Mouse (Mus musculus): ENCODE results near the gene Il23a. TPM values are rescaled to one million over a fixed set of nuclear protein-coding genes. Genes with fewer than 3 reads are reported as not detected.
"Not testable (repeated sequence)": the region's sequence is repeated elsewhere in the genome, so short reads cannot be mapped to it uniquely, and the experiment has no call there.

Gene Il23a
- polyA plus RNA-seq, 1 experiment = not detected

DNA sequence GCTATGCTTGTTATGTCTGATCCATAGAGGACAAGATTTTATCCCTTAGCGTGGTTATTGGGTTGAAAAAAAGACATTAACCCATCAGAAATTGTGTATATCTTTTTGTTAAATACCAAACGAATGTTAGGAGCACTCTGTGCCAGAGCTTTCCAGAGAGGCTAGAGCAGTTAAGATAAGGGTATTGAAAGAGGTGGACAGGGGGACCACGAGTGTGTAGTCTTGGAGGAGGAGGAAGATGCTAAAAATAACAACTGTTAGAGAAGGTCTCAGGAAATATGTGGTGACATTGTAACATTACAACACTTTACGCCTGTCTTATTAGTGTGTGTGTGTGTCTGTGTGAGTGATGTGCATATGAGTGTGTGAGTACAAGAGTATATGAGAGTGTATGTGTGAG is 12.3 kb upstream of the Il23a start:
- H3K4me3 ChIP-seq (ENCODE audit: insufficient read depth, low read length) = no peak overlapping the region
- TF ChIP-seq CTCF (IDR thresholded peaks at IDR 0.05; ENCODE audit: low read depth, low read length) = no peak
- TF ChIP-seq POLR2A (IDR thresholded peaks at IDR 0.05; ENCODE audit: borderline replicate concordance, low read depth, low read length) = no peak
- H3K27ac ChIP-seq (ENCODE audit: insufficient read depth, low read depth, low read length) = no peak overlapping the region
- H3K4me1 ChIP-seq (ENCODE audit: control insufficient read depth, insufficient read depth, low read length) = no peaks in the 10 kb centered on the region

DNA sequence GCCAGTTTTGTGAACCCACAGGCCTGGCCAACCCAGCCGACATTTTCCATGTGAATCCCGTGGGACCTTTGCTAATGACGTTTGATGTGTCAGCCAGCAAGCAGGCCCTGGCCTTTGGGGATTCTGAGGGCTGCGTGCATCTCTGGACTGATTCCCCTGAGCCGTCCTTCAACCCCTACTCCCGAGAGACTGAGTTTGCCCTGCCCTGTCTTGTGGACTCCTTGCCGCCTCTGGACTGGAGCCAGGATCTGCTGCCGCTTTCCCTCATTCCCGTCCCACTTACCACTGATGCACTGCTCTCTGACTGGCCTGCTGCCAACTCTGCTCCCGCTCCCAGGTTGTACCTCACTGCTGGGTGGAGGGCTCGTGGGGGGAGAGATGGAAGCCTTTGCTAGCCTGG is 11.6 kb upstream of the Il23a start:
- Histone ChIP-seq H3K27ac (ENCODE audit: insufficient read depth, low read depth, low read length) (no peak overlapping the region), H3K4me3 (ENCODE audit: insufficient read depth, low read length) (no peak overlapping the region), H3K4me1 (ENCODE audit: control insufficient read depth, insufficient read depth, low read length) (no peaks in the 10 kb centered on the region)
- TF ChIP-seq CTCF (IDR thresholded peaks at IDR 0.05; ENCODE audit: low read depth, low read length) (no peak), POLR2A (IDR thresholded peaks at IDR 0.05; ENCODE audit: borderline replicate concordance, low read depth, low read length) (no peak)

DNA sequence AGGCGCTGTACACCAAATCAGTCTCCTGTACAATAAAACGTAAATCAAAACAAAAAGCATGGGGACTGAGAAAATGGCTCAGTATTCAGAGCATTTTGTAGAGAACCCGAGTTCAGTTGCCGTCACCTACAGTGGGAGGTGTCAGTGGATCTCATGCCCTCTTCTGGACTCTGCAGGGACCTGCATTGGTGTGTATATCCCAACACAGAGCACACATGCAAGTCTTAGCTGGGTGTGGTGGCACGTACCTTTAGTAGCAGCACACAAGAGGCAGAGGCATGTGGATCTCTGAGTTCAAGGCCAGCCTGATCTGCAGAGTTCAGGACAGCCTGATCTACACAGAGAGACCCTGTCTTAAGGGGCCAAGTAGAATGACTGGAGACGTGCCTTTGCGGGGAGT is 11.1 kb upstream of the Il23a start:
- no peak overlapping the region for H3K27ac ChIP-seq (ENCODE audit: insufficient read depth, low read depth, low read length)
- TF ChIP-seq CTCF (IDR thresholded peaks at IDR 0.05; ENCODE audit: low read depth, low read length) (no peak), POLR2A (IDR thresholded peaks at IDR 0.05; ENCODE audit: borderline replicate concordance, low read depth, low read length) (no peak)

DNA sequence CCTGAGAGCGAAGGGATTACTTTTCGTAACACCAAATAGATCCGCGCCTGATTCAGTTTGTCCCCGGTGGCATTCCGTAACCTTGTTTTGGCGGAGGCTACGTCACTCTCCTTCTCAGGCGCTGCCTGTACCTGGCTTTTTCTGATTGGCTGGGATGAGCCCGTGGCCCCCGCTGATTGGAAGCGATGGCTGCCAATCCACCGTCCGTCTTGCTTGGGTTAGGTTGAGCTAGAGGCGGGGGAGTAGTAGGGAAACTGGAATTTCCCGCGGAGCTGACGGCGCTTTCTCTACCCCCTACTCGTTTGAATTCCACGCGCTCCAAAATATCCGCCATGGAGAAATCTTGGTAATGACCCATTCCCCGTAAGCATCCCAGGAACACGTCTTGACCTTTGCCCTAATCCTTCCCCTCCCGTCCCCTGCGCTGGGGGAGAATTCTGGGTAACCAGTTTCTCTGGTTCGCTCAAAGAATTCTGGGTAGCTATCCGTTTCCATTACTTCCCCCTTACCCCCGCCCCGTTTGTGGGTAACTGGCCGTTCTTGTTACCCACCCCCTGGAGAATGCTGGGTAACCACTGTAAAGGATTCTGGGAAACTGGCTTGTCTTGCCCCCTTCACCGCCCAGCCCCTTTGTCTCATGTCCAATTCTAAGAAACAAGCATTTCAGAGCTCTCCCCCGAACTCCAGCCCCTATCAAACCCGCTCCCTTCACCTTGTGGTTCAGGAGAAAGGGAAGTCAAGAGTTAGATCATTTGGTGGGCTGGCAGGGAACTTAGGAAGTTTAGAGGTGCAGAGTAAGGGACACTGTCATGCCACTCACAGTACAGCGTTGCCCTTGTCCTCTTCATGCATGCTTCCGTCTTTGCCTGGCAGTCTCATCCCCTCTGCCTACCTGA is 4.8 kb upstream of the Il23a start, which contains the start of gene Pan2:
Gene Pan2 (plus strand): TSS at position 210 of the 896 bp plus-strand sequence.
- TF ChIP-seq POLR2A (IDR thresholded peaks at IDR 0.05; ENCODE audit: borderline replicate concordance, low read depth, low read length) (no peak), CTCF (IDR thresholded peaks at IDR 0.05; ENCODE audit: low read depth, low read length) (no peak)
- H3K27ac ChIP-seq (ENCODE audit: insufficient read depth, low read depth, low read length) = peak within 1 kb of the TSS; percentile 94
- H3K4me3 ChIP-seq (ENCODE audit: insufficient read depth, low read length) = peak within 1 kb of the TSS; percentile 75
- peaks cover 30% of the 10 kb centered on the region for H3K4me1 ChIP-seq (ENCODE audit: control insufficient read depth, insufficient read depth, low read length)

More for the DNA sequence above, 11.1 kb upstream of the Il23a start:
- no peak overlapping the region for H3K4me3 ChIP-seq (ENCODE audit: insufficient read depth, low read length)
- no peaks in the 10 kb centered on the region; the same call in 1 of the 2 replicates for H3K4me1 ChIP-seq (ENCODE audit: control insufficient read depth, insufficient read depth, low read length)

DNA sequence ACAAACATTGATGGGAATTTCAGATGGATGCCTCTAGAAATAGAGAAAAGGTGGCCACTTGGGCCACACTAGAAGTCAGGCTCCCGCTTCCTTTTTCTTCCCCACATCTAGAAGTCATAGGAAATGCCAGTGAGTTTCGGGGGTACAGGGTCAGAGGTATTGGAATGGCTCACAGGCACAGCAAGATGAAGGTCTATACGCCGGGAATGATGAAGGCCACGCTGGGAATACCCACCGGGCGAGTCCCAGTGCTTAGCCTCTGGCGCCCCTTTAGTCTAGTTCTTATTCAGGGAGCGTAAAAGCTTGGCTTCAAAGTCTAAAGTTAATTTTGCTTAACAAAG is 4.2 kb upstream of the Il23a start:
- Histone ChIP-seq H3K27ac (ENCODE audit: insufficient read depth, low read depth, low read length) (peak overlapping the region; percentile 89), H3K4me3 (ENCODE audit: insufficient read depth, low read length) (peak overlapping the region; percentile 75), H3K4me1 (ENCODE audit: control insufficient read depth, insufficient read depth, low read length) (peaks cover 33% of the 10 kb centered on the region)
- TF ChIP-seq POLR2A (IDR thresholded peaks at IDR 0.05; ENCODE audit: borderline replicate concordance, low read depth, low read length) = no peak
- no peak for TF ChIP-seq CTCF (IDR thresholded peaks at IDR 0.05; ENCODE audit: low read depth, low read length)

DNA sequence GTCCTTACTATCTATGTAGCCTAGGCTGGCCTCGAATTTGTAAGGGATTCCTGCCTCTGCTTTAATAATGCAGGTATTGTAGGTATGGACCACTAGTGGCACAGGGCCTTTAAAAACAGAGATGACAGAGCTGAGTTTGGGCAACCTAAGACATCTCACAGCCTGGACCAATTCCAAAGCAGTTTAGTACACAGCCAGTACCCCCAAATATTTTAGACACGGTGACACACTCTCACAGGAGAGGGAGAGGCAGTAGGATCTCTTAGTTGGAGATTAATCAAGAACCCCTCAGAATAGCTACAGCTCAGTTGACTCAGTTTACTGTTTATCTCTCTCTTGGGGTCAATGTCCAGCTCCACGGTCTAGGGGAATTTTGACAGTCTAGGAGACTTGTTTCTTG is 3.8 kb upstream of the Il23a start:
- Histone ChIP-seq H3K27ac (ENCODE audit: insufficient read depth, low read depth, low read length) (peak overlapping the region; percentile 89), H3K4me1 (ENCODE audit: control insufficient read depth, insufficient read depth, low read length) (peaks cover 37% of the 10 kb centered on the region), H3K4me3 (ENCODE audit: insufficient read depth, low read length) (peak overlapping the region; percentile 75)
- TF ChIP-seq CTCF (IDR thresholded peaks at IDR 0.05; ENCODE audit: low read depth, low read length) (no peak), POLR2A (IDR thresholded peaks at IDR 0.05; ENCODE audit: borderline replicate concordance, low read depth, low read length) (no peak)

DNA sequence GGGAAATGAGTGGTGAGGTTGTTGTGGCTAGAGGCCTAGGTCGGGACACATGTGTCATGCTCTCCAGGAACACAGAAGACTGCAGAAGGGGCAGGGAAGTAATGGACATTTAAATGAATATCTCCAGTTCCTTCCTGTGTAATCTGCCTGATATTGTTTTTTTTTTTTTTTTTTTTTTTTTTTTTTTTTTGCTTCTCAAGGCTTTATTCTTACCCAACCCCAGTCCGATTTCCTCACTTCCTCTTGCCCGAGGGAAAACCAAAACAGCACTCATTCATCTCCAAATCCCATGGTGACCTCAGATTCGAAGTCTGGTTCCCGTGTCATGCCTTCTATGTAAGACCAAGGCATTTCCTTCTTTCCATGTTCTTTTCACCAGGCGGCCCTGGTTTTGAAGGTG is 309 bp downstream of the Il23a start:
- peaks cover 33% of the 10 kb centered on the region for H3K4me1 ChIP-seq (ENCODE audit: control insufficient read depth, insufficient read depth, low read length)
- no peak for TF ChIP-seq POLR2A (IDR thresholded peaks at IDR 0.05; ENCODE audit: borderline replicate concordance, low read depth, low read length)
- TF ChIP-seq CTCF (IDR thresholded peaks at IDR 0.05; ENCODE audit: low read depth, low read length) = no peak
- H3K4me3 ChIP-seq (ENCODE audit: insufficient read depth, low read length) = peak overlapping the region; percentile 32
- peak overlapping the region; percentile 73 for H3K27ac ChIP-seq (ENCODE audit: insufficient read depth, low read depth, low read length)

DNA sequence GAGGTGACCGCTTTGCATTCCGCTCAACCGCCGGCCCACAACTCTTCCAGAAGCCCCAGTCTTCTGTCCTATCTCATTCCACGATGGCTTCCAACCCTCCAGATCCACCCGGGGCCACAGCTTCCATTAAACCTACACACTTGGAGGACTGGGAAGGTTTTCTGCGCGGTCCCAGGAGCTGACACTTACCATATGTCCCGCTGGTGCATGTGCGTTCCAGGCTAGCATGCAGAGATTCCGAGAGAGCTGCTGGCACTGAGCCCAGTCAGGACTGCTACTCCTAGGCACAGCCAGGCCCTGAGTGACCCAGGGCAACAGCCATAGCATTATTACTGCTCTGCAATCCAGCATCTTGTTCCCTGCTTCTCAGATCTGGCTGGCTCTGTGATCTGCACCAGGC is 930 bp downstream of the Il23a start:
- Histone ChIP-seq H3K27ac (ENCODE audit: insufficient read depth, low read depth, low read length) (peak overlapping the region; percentile 51), H3K4me1 (ENCODE audit: control insufficient read depth, insufficient read depth, low read length) (peaks cover 33% of the 10 kb centered on the region), H3K4me3 (ENCODE audit: insufficient read depth, low read length) (no peak overlapping the region)
- TF ChIP-seq POLR2A (IDR thresholded peaks at IDR 0.05; ENCODE audit: borderline replicate concordance, low read depth, low read length) (no peak), CTCF (IDR thresholded peaks at IDR 0.05; ENCODE audit: low read depth, low read length) (no peak)

DNA sequence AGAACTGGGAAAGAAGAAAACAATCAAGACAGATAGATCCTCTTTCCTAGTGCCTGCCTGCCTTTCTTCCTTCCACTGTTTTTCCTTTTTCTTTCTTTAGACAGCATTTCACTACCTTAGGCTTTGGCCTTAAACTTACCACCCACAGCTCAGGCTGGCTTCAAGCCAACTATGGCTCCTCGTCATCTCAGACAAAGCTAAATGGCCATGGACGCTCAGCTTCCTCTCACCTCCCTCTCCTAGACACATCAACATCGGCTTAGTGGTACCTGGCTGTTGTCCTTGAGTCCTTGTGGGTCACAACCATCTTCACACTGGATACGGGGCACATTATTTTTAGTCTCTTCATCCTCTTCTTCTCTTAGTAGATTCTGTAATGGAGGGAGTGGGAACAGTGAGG is 1.3 kb downstream of the Il23a start:
- TF ChIP-seq POLR2A (IDR thresholded peaks at IDR 0.05; ENCODE audit: borderline replicate concordance, low read depth, low read length) = no peak
- TF ChIP-seq CTCF (IDR thresholded peaks at IDR 0.05; ENCODE audit: low read depth, low read length) = no peak
- peaks cover 30% of the 10 kb centered on the region for H3K4me1 ChIP-seq (ENCODE audit: control insufficient read depth, insufficient read depth, low read length)
- H3K27ac ChIP-seq (ENCODE audit: insufficient read depth, low read depth, low read length) = no peak overlapping the region
- no peak overlapping the region for H3K4me3 ChIP-seq (ENCODE audit: insufficient read depth, low read length)

DNA sequence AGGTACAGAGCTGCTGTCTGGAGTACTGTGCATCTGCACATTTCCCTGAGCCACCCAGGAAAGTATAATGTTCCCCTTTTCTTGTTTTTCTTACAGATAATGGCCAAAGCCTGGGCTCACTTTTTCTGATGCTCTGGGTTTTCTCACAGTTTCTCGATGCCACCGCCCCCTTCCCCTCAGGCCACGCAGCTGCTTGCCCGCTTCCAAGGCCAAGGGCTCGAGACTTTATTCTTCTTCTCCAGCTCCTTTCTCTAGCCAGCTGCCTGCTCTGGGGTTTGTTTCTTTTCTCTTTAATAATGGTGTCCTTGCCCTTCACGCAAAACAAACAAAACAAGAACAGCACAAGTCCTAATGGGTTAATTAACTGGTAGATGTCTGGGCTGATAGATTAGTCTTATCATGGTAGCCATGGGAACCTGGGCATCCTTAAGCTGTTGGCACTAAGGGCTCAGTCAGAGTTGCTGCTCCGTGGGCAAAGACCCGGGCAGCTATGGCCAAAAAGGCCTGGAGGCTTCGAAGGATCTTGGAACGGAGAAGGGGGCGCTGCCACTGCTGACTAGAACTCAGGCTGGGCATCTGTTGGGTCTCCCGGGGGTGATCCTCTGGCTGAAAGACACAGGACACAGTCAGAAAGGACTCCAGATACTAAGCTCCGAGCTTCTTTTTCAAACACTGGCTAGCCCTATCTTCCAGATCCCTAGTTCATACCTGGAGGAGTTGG is 2.0 kb downstream of the Il23a start:
- Histone ChIP-seq H3K4me3 (ENCODE audit: insufficient read depth, low read length) (no peak overlapping the region), H3K27ac (ENCODE audit: insufficient read depth, low read depth, low read length) (no peak overlapping the region), H3K4me1 (ENCODE audit: control insufficient read depth, insufficient read depth, low read length) (peaks cover 27% of the 10 kb centered on the region)
- no peak for TF ChIP-seq POLR2A (IDR thresholded peaks at IDR 0.05; ENCODE audit: borderline replicate concordance, low read depth, low read length)
- no peak for TF ChIP-seq CTCF (IDR thresholded peaks at IDR 0.05; ENCODE audit: low read depth, low read length)

DNA sequence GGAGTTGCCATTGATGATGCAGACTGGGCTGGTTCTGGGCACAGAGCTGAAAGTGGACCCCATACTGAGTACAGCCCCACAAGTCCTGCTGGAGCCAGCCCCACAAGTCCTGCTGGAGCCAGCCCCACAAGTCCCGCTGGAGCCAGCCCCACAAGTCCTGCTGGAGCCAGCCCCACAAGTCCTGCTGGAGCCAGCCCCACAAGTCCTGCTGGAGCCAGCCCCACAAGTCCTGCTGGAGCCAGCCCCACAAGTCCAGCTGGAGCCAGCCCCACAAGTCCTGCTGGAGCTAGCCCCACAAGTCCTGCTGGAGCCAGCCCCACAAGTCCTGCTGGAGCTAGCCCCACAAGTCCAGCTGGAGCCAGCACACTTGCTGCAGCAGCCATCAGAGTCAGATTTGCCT is 8.0 kb downstream of the Il23a start:
- H3K27ac ChIP-seq (ENCODE audit: insufficient read depth, low read depth, low read length); H3K4me3 ChIP-seq (ENCODE audit: insufficient read depth, low read length); H3K4me1 ChIP-seq (ENCODE audit: control insufficient read depth, insufficient read depth, low read length): not testable (repeated sequence)
